Mouse (Mus musculus): ENCODE results near the gene Sgms1. TPM values are rescaled to one million over a fixed set of nuclear protein-coding genes. Genes with fewer than 3 reads are reported as not detected.

Gene Sgms1
- total RNA-seq, 1 experiment from 2014 or later, result 57.7 TPM

- ATAC-seq (replicated peaks; ENCODE audit: low read depth, poor library complexity, severe bottlenecking), result no peak
These were observed 158.7 kb downstream of the Sgms1 start for GRCm38 (mm10) chr19:32230798-32231197.

GRCm38 (mm10) chr19:32230301-32230700 is 159.2 kb downstream of the Sgms1 start:
- no peak for ATAC-seq (replicated peaks; ENCODE audit: low read depth, poor library complexity, severe bottlenecking)

- no peak for ATAC-seq (replicated peaks; ENCODE audit: low read depth, poor library complexity, severe bottlenecking)
These were observed 159.7 kb downstream of the Sgms1 start for GRCm38 (mm10) chr19:32229776-32230175.

- no peak for ATAC-seq (replicated peaks; ENCODE audit: low read depth, poor library complexity, severe bottlenecking)
These were observed 162.3 kb downstream of the Sgms1 start for GRCm38 (mm10) chr19:32227175-32227574.

GRCm38 (mm10) chr19:32225097-32225490 is 164.4 kb downstream of the Sgms1 start:
- no peak for ATAC-seq (replicated peaks; ENCODE audit: low read depth, poor library complexity, severe bottlenecking)

- no peak for ATAC-seq (replicated peaks; ENCODE audit: low read depth, poor library complexity, severe bottlenecking)
These were observed 165.0 kb downstream of the Sgms1 start for GRCm38 (mm10) chr19:32224318-32225096.

GRCm38 (mm10) chr19:32223751-32224174 is 165.8 kb downstream of the Sgms1 start:
- peak; percentile 40 for ATAC-seq (replicated peaks; ENCODE audit: low read depth, poor library complexity, severe bottlenecking)

- ATAC-seq (replicated peaks; ENCODE audit: low read depth, poor library complexity, severe bottlenecking), result peak; percentile 68
These were observed 167.4 kb downstream of the Sgms1 start for GRCm38 (mm10) chr19:32222083-32222482.

- ATAC-seq (replicated peaks; ENCODE audit: low read depth, poor library complexity, severe bottlenecking), result no peak
These were observed 168.5 kb downstream of the Sgms1 start for GRCm38 (mm10) chr19:32220991-32221390.

- ATAC-seq (replicated peaks; ENCODE audit: low read depth, poor library complexity, severe bottlenecking), result no peak
These were observed 172.8 kb downstream of the Sgms1 start for GRCm38 (mm10) chr19:32216710-32217109.

GRCm38 (mm10) chr19:32214905-32215806 is 174.4 kb downstream of the Sgms1 start:
- 0 out of 2 replicates have a peak, but pooled peaks have one; percentile 17 for ATAC-seq (replicated peaks; ENCODE audit: low read depth, poor library complexity, severe bottlenecking)

- ATAC-seq (replicated peaks; ENCODE audit: low read depth, poor library complexity, severe bottlenecking), result no peak
These were observed 175.9 kb downstream of the Sgms1 start for GRCm38 (mm10) chr19:32213577-32213976.

- ATAC-seq (replicated peaks; ENCODE audit: low read depth, poor library complexity, severe bottlenecking), result no peak; the same call in 1 of the 2 replicates
These were observed 178.3 kb downstream of the Sgms1 start for GRCm38 (mm10) chr19:32211293-32211585.

- peak; percentile 94 for ATAC-seq (replicated peaks; ENCODE audit: low read depth, poor library complexity, severe bottlenecking)
These were observed 178.8 kb downstream of the Sgms1 start for GRCm38 (mm10) chr19:32210450-32211292.

- peak; percentile 24; the same call in 1 of the 2 replicates for ATAC-seq (replicated peaks; ENCODE audit: low read depth, poor library complexity, severe bottlenecking)
These were observed 179.4 kb downstream of the Sgms1 start for GRCm38 (mm10) chr19:32210099-32210449.

GRCm38 (mm10) chr19:32202131-32203114 is 187.1 kb downstream of the Sgms1 start:
- ATAC-seq (replicated peaks; ENCODE audit: low read depth, poor library complexity, severe bottlenecking), result no peak

- ATAC-seq (replicated peaks; ENCODE audit: low read depth, poor library complexity, severe bottlenecking), result peak; percentile 50
These were observed 189.5 kb downstream of the Sgms1 start for GRCm38 (mm10) chr19:32199861-32200574.

GRCm38 (mm10) chr19:32199133-32199532 is 190.4 kb downstream of the Sgms1 start:
- ATAC-seq (replicated peaks; ENCODE audit: low read depth, poor library complexity, severe bottlenecking), result no peak

All from common myeloid progenitor, adult 5-6 weeks (primary cell).